Mouse (Mus musculus) cerebellum, adult 9-10 months (tissue): ENCODE data around the gene Epb41.

Source experiments
- DNase-seq: peaks from one replicate; pipeline ENCODE4 v3.0.0; 2022

Epb41 gene

DNA sequence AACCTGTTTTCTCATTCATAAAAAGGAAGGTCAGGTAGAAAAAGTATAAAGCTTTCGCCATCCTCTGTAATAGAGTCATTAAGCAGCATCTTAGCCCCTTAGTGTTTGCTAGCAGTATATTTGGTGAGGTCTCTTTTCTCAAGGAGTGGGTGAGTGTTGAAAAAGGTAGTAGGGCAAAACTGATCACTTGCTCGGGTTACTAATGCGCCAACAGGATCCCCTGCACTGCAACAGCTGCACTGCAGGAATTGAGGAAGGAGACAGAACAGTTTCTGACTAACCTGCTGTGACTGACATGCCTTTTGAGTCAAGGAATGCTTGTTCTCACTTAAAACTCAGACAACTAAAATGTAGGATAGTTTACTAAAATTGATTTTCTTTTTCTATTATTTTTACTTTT lies 199.9 kb downstream of the Epb41 start:
- no peak for DNase-seq

DNA sequence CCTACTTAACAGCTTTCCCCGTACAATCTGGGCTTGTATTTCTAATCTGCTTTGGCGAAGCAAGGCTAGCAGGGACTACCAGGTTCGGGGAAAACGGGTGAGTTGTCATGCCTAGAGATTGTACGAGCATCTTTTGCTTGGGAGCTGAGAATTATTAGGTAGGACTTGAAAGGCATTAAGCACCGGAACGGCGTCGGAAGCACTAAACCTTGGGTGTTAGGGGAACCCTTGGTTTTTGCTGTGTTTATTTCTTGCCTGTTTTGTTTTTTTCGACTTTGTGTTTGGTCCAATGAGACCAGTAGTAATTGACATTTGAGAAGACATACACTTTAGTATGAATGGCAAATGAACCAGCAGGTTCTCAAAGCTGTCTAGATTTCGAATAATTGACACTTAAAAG lies 200.6 kb downstream of the Epb41 start:
- DNase-seq: no peak

DNA sequence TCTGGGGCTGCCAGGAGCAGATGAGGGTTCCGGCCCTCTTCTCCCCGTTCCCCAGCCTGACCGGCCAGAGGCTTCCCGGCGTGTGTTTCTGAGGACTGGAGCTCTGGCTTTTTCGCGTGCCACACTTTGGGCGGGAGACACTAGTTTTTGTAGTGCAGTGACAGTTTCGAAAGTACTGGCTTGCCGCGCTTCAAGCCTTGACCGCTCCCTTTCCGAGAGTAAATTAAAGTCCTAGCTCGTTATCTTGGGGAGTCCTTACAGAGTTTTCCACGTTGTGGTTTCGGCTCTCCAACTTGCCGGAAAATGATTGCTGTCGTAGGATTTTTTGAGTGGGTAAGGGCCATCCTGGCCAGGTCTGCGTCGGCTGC lies 201.0 kb downstream of the Epb41 start:
- DNase-seq: no peak
